Mouse (Mus musculus): ENCODE data around the gene Dst.

Dst gene

GRCm38 (mm10) chr1:34128796-34129195, 220.8 kb downstream of the Dst start:
- no peak for DNase-seq (ENCODE audit: low spot score in 2 of 2)

- no peak for DNase-seq (ENCODE audit: low spot score in 2 of 2)
These were observed 221.7 kb downstream of the Dst start for GRCm38 (mm10) chr1:34129691-34130090.

GRCm38 (mm10) chr1:34130804-34131203, 222.8 kb downstream of the Dst start:
- no peak for DNase-seq (ENCODE audit: low spot score in 2 of 2)

GRCm38 (mm10) chr1:34132875-34133274, 224.8 kb downstream of the Dst start:
- no peak for DNase-seq (ENCODE audit: low spot score in 2 of 2)

GRCm38 (mm10) chr1:34135535-34135934, 227.5 kb downstream of the Dst start:
- DNase-seq (ENCODE audit: low spot score in 2 of 2) = no peak

- no peak for DNase-seq (ENCODE audit: low spot score in 2 of 2)
These were observed 231.3 kb downstream of the Dst start for GRCm38 (mm10) chr1:34139191-34139853.

GRCm38 (mm10) chr1:34139871-34140471, 231.9 kb downstream of the Dst start:
- DNase-seq (ENCODE audit: low spot score in 2 of 2) = no peak

GRCm38 (mm10) chr1:34140686-34141085, 232.7 kb downstream of the Dst start:
- DNase-seq (ENCODE audit: low spot score in 2 of 2) = no peak

GRCm38 (mm10) chr1:34142951-34143580, 235.0 kb downstream of the Dst start:
- no peak for DNase-seq (ENCODE audit: low spot score in 2 of 2)

- DNase-seq (ENCODE audit: low spot score in 2 of 2) = no peak
These were observed 236.8 kb downstream of the Dst start for GRCm38 (mm10) chr1:34144826-34145225.

- DNase-seq (ENCODE audit: low spot score in 2 of 2) = no peak
These were observed 240.0 kb downstream of the Dst start for GRCm38 (mm10) chr1:34148039-34148438.

GRCm38 (mm10) chr1:34150416-34151093, 242.5 kb downstream of the Dst start:
- no peak for DNase-seq (ENCODE audit: low spot score in 2 of 2)

GRCm38 (mm10) chr1:34152683-34153082, 244.7 kb downstream of the Dst start:
- DNase-seq (ENCODE audit: low spot score in 2 of 2) = no peak

- no peak for DNase-seq (ENCODE audit: low spot score in 2 of 2)
These were observed 248.0 kb downstream of the Dst start for GRCm38 (mm10) chr1:34156058-34156457.

- no peak for DNase-seq (ENCODE audit: low spot score in 2 of 2)
These were observed 249.7 kb downstream of the Dst start for GRCm38 (mm10) chr1:34157702-34158101.

GRCm38 (mm10) chr1:34158822-34159221, 250.8 kb downstream of the Dst start:
- DNase-seq (ENCODE audit: low spot score in 2 of 2) = no peak

GRCm38 (mm10) chr1:34159898-34160297, 251.9 kb downstream of the Dst start:
- DNase-seq (ENCODE audit: low spot score in 2 of 2) = no peak

- peak; percentile 80 to 96 for DNase-seq (ENCODE audit: low spot score in 2 of 2)
These were observed 256.7 kb downstream of the Dst start for GRCm38 (mm10) chr1:34164616-34165295.

GRCm38 (mm10) chr1:34165926-34166325, 257.9 kb downstream of the Dst start:
- no peak for DNase-seq (ENCODE audit: low spot score in 2 of 2)

- DNase-seq (ENCODE audit: low spot score in 2 of 2) = no peak
These were observed 259.4 kb downstream of the Dst start for GRCm38 (mm10) chr1:34167151-34168057.

GRCm38 (mm10) chr1:34169086-34169485, 261.1 kb downstream of the Dst start:
- no peak for DNase-seq (ENCODE audit: low spot score in 2 of 2)
